Mouse (Mus musculus): ENCODE measurements around the gene Cux2. TPM values are rescaled to one million over a fixed set of nuclear protein-coding genes. Genes with fewer than 3 reads are reported as not detected.

Cux2 gene
- total RNA-seq, 2 experiments from 2014 or later = 23.5 to 25.1 TPM

GRCm38 (mm10) chr5:121916813-121917212, 133.1 kb downstream of the Cux2 start:
- no peak for DNase-seq

GRCm38 (mm10) chr5:121913999-121914398, 135.9 kb downstream of the Cux2 start:
- no peak for DNase-seq

GRCm38 (mm10) chr5:121909226-121909985, 140.5 kb downstream of the Cux2 start:
- no peak for DNase-seq

GRCm38 (mm10) chr5:121905671-121906070, 144.2 kb downstream of the Cux2 start:
- DNase-seq = no peak

- DNase-seq = no peak
Measured at GRCm38 (mm10) chr5:121904799-121905198, 145.1 kb downstream of the Cux2 start.

GRCm38 (mm10) chr5:121902809-121903745, 146.8 kb downstream of the Cux2 start:
- no peak for DNase-seq

- no peak for DNase-seq
Measured at GRCm38 (mm10) chr5:121895117-121895756, 154.7 kb downstream of the Cux2 start.

- DNase-seq = no peak
Measured at GRCm38 (mm10) chr5:121894647-121895046, 155.3 kb downstream of the Cux2 start.

GRCm38 (mm10) chr5:121893581-121893980, 156.3 kb downstream of the Cux2 start:
- no peak for DNase-seq

- no peak for DNase-seq
Measured at GRCm38 (mm10) chr5:121892281-121892680, 157.6 kb downstream of the Cux2 start.

- DNase-seq = no peak
Measured at GRCm38 (mm10) chr5:121890925-121891324, 159.0 kb downstream of the Cux2 start.

- DNase-seq = no peak
Measured at GRCm38 (mm10) chr5:121889819-121890362, 160.0 kb downstream of the Cux2 start.

- DNase-seq = no peak
Measured at GRCm38 (mm10) chr5:121889375-121889774, 160.5 kb downstream of the Cux2 start.

- no peak for DNase-seq
Measured at GRCm38 (mm10) chr5:121883356-121883755, 166.5 kb downstream of the Cux2 start.

GRCm38 (mm10) chr5:121879211-121879610, 170.7 kb downstream of the Cux2 start:
- DNase-seq = peak; percentile 57

GRCm38 (mm10) chr5:121878703-121879102, 171.2 kb downstream of the Cux2 start:
- DNase-seq = no peak

GRCm38 (mm10) chr5:121876901-121877300, 173.0 kb downstream of the Cux2 start:
- DNase-seq = peak; percentile 47

- no peak for DNase-seq
Measured at GRCm38 (mm10) chr5:121875041-121875440, 174.9 kb downstream of the Cux2 start.

GRCm38 (mm10) chr5:121872158-121872557, 177.7 kb downstream of the Cux2 start:
- peak; percentile 94 for DNase-seq

- no peak for DNase-seq
Measured at GRCm38 (mm10) chr5:121871515-121872030, 178.3 kb downstream of the Cux2 start.

- no peak for DNase-seq
Measured at GRCm38 (mm10) chr5:121870832-121871231, 179.1 kb downstream of the Cux2 start.

- DNase-seq = no peak
Measured at GRCm38 (mm10) chr5:121867963-121868362, 181.9 kb downstream of the Cux2 start.
